In genomic region chr16:50689525-50689924, GRCm38 (mm10) we compare ENCODE assay signal across 10 mouse cellular contexts.
A peak's percentile ranks its signal among the peaks of the same experiment; 100 is the strongest.
DNase-seq lines count a peak whose midpoint lies in the region; ATAC-seq and TF ChIP-seq lines count a peak whose summit lies in the region.
"Had no signal": no experiment of that assay in that cellular context is flagged by ENCODE, and none has a peak within 500 bp of the region (broad histone marks: within the 10 kb centered on the region; RNA-seq: fewer than 3 reads in every experiment).

No protein-coding gene starts in this region.

- H3K4me2 ChIP-seq in kidney, embryonic 15.5 days = peak overlapping the region; percentile 55
- 0 out of 2 replicates have a peak overlapping the region, but pooled peaks have one; percentile 11 for H3K4me2 ChIP-seq in neural tube, embryonic 13.5 days
- H3K4me2 ChIP-seq in hindbrain, embryonic 15.5 days = peak overlapping the region; percentile 40
- H3K4me2 ChIP-seq in stomach, embryonic 16.5 days (ENCODE audit: low read depth, low read length) = peak overlapping the region; percentile 34
- H3K4me2 ChIP-seq: embryonic facial prominence, embryonic 12.5 days had no signal

- no peak for ATAC-seq in kidney, embryonic 15.5 days (replicated peaks; ENCODE audit: low FRiP score)
- ATAC-seq in neural tube, embryonic 13.5 days (ENCODE audit: low read depth) = no peak
- ATAC-seq in hindbrain, embryonic 15.5 days (ENCODE audit: low FRiP score, low read depth) = no peak
- no peak for ATAC-seq in stomach, embryonic 16.5 days (ENCODE audit: insufficient read depth, low FRiP score)

- H3K9ac ChIP-seq in kidney, embryonic 15.5 days = 0 out of 2 replicates have a peak overlapping the region, but pooled peaks have one; percentile 23
- no peak overlapping the region for H3K9ac ChIP-seq in neural tube, embryonic 13.5 days
- H3K9ac ChIP-seq in hindbrain, embryonic 15.5 days = no peak overlapping the region
- no peak overlapping the region for H3K9ac ChIP-seq in stomach, embryonic 16.5 days (ENCODE audit: low read length)
- H3K9ac ChIP-seq: embryonic facial prominence, embryonic 12.5 days had no signal

- H3K4me1 ChIP-seq in kidney, embryonic 15.5 days = no peaks in the 10 kb centered on the region
- H3K4me1 ChIP-seq in kidney, adult 2 months (ENCODE audit: control insufficient read depth, insufficient read depth, low read length) = no peaks in the 10 kb centered on the region
- H3K4me1 ChIP-seq in neural tube, embryonic 13.5 days (replicated peaks) = no peaks in the 10 kb centered on the region; the same call in 1 of the 2 replicates
- H3K4me1 ChIP-seq in hindbrain, embryonic 15.5 days (replicated peaks) = 0 out of 2 replicates have a peak, but pooled peaks cover 6% of the 10 kb centered on the region
- H3K4me1 ChIP-seq in stomach, embryonic 16.5 days (ENCODE audit: control insufficient read depth, insufficient read depth, low read length) = no peaks in the 10 kb centered on the region
- H3K4me1 ChIP-seq: embryonic facial prominence, embryonic 12.5 days had no signal

- no peak for TF ChIP-seq POLR2A in kidney, adult 2 months (IDR thresholded peaks at IDR 0.05; ENCODE audit: low read depth, low read length)

- H3K9me3 ChIP-seq in kidney, embryonic 15.5 days (replicated peaks) = no peaks in the 10 kb centered on the region
- no peaks in the 10 kb centered on the region for H3K9me3 ChIP-seq in neural tube, embryonic 13.5 days
- no peaks in the 10 kb centered on the region for H3K9me3 ChIP-seq in hindbrain, embryonic 15.5 days
- no peaks in the 10 kb centered on the region for H3K9me3 ChIP-seq in stomach, embryonic 16.5 days (replicated peaks; ENCODE audit: control insufficient read depth, low read length)
- H3K9me3 ChIP-seq: embryonic facial prominence, embryonic 12.5 days had no signal

- H3K27me3 ChIP-seq in kidney, embryonic 15.5 days = no peaks in the 10 kb centered on the region
- no peaks in the 10 kb centered on the region for H3K27me3 ChIP-seq in kidney, adult 2 months (replicated peaks; ENCODE audit: control insufficient read depth, insufficient read depth, low read length)
- no peaks in the 10 kb centered on the region for H3K27me3 ChIP-seq in neural tube, embryonic 13.5 days
- H3K27me3 ChIP-seq in hindbrain, embryonic 15.5 days = no peaks in the 10 kb centered on the region
- no peaks in the 10 kb centered on the region for H3K27me3 ChIP-seq in stomach, embryonic 16.5 days (ENCODE audit: control insufficient read depth, insufficient read depth, low read length)
- H3K27me3 ChIP-seq: embryonic facial prominence, embryonic 12.5 days had no signal

- no peak for DNase-seq in kidney, adult 2 months
- no peak for DNase-seq in neural tube, embryonic 10.5 days (ENCODE audit: extremely low spot score, low spot score)
- no peak for DNase-seq in Muller cell, postnatal 12 days (ENCODE audit: inconsistent ontology term)
- no peak for DNase-seq in ovary, postnatal 14 days (ENCODE audit: low spot score)
- DNase-seq: lung, adult 2 months had no signal

- 64% methylated on average over 10 of the region's 10 CpGs for WGBS in kidney, embryonic 15.5 days
- 34% methylated on average over 10 of the region's 10 CpGs for WGBS in kidney, adult 2 months
- WGBS in neural tube, embryonic 13.5 days = 69% methylated on average over 10 of the region's 10 CpGs
- 58% methylated on average over 10 of the region's 10 CpGs for WGBS in hindbrain, embryonic 15.5 days
- WGBS in stomach, embryonic 16.5 days = 54% methylated on average over 10 of the region's 10 CpGs

- H3K4me3 ChIP-seq in kidney, embryonic 15.5 days (replicated peaks) = peak overlapping the region; percentile 30
- H3K4me3 ChIP-seq in kidney, adult 2 months (ENCODE audit: insufficient read depth, low read depth, low read length) = no peak overlapping the region
- H3K4me3 ChIP-seq in neural tube, embryonic 13.5 days = no peak overlapping the region
- peak overlapping the region; percentile 24 for H3K4me3 ChIP-seq in hindbrain, embryonic 15.5 days
- H3K4me3 ChIP-seq in stomach, embryonic 16.5 days (replicated peaks; ENCODE audit: low read length) = peak overlapping the region; percentile 17
- H3K4me3 ChIP-seq: embryonic facial prominence, embryonic 12.5 days had no signal

- no peak overlapping the region for H3K27ac ChIP-seq in kidney, embryonic 15.5 days
- H3K27ac ChIP-seq in kidney, adult 2 months (ENCODE audit: insufficient read depth, low read depth, low read length) = no peak overlapping the region
- H3K27ac ChIP-seq in neural tube, embryonic 13.5 days (replicated peaks) = no peak overlapping the region
- H3K27ac ChIP-seq in hindbrain, embryonic 15.5 days (replicated peaks) = no peak overlapping the region
- H3K27ac ChIP-seq in stomach, embryonic 16.5 days (ENCODE audit: low read length) = no peak overlapping the region
- H3K27ac ChIP-seq: embryonic facial prominence, embryonic 12.5 days had no signal

- H3K36me3 ChIP-seq in kidney, embryonic 15.5 days = no peaks in the 10 kb centered on the region
- H3K36me3 ChIP-seq in kidney, adult 2 months (ENCODE audit: control insufficient read depth, insufficient read depth, low read length) = no peaks in the 10 kb centered on the region
- no peaks in the 10 kb centered on the region for H3K36me3 ChIP-seq in neural tube, embryonic 13.5 days
- no peaks in the 10 kb centered on the region for H3K36me3 ChIP-seq in hindbrain, embryonic 15.5 days
- H3K36me3 ChIP-seq in stomach, embryonic 16.5 days (ENCODE audit: control insufficient read depth, insufficient read depth, low read length) = no peaks in the 10 kb centered on the region
- H3K36me3 ChIP-seq: embryonic facial prominence, embryonic 12.5 days had no signal

- no peak for TF ChIP-seq CTCF in kidney, adult 2 months (conservative IDR thresholded peaks at IDR 0.05; ENCODE audit: insufficient read depth, insufficient read length, low read depth, low read length)

Comparison
In these comparisons a context has a peak if more than half of its experiments do, and no peak if none do; other contexts are left out.
1. H3K4me3 ChIP-seq: peak in kidney, embryonic 15.5 days (single experiment), hindbrain, embryonic 15.5 days (single experiment) and stomach, embryonic 16.5 days (single experiment); none in kidney, adult 2 months (single experiment) and neural tube, embryonic 13.5 days (single experiment).
2. Peak in every context shown above with its lines, with median percentiles within 50 percentile points of each other: H3K4me2 ChIP-seq.